Mouse (Mus musculus) embryonic facial prominence, embryonic 10.5 days (tissue): ENCODE data around the gene Ppm1n. TPM values are rescaled to one million over a fixed set of nuclear protein-coding genes. Genes with fewer than 3 reads are reported as not detected.

ENCODE experiments used
- DNase-seq: peaks from one replicate; pipeline ENCODE4 v3.0.0-alpha.2; 2017; ENCODE audit warnings: low spot score
- H3K27ac ChIP-seq: fragments of 300-500 bp; sonication (generic); replicated peaks from 2 replicates; pipeline ENCODE4 v1.5.1; 2016; ENCODE audit warnings: mild to moderate bottlenecking
- H3K27me3 ChIP-seq: fragments of 300-500 bp; sonication (generic); replicated peaks from 2 replicates; pipeline ENCODE4 v1.6.1; 2016; ENCODE audit warnings: low read depth, mild to moderate bottlenecking; ENCODE audit not compliant: poor library complexity, severe bottlenecking
- H3K36me3 ChIP-seq: fragments of 300-500 bp; sonication (generic); replicated peaks from 2 replicates; pipeline ENCODE4 v1.6.1; 2016; ENCODE audit warnings: mild to moderate bottlenecking, moderate library complexity
- H3K4me1 ChIP-seq: fragments of 300-500 bp; sonication (generic); 2 replicates; pipeline ENCODE4 v1.6.1; 2016
- H3K4me3 ChIP-seq: fragments of 300-500 bp; sonication (generic); 2 replicates; pipeline ENCODE4 v1.5.1; 2016; ENCODE audit warnings: mild to moderate bottlenecking, moderate library complexity
- H3K9me3 ChIP-seq: fragments of 300-500 bp; sonication (generic); 2 replicates; pipeline ENCODE4 v1.6.1; 2016; ENCODE audit warnings: mild to moderate bottlenecking
- WGBS: fragments of 180-500 bp; shearing (Covaris S2); methylation state at CpG from one replicate; pipeline ENCODE4 v1.1.7; 2016; 5-methylcytosine and 5-hydroxymethylcytosine counted together
- polyA plus RNA-seq: library from polyadenylated mRNA; unstranded; fragments of >200 nt; fragmentation: Nextera tagmentation; extraction: Ambion mirVana; gene quantifications from 2 replicates; pipeline ENCODE4 v1.2.1, GENCODE M21; 2016

The Ppm1n gene
- 0.25 TPM in 1 of 2 replicates, not detected in the other for polyA plus RNA-seq

DNA sequence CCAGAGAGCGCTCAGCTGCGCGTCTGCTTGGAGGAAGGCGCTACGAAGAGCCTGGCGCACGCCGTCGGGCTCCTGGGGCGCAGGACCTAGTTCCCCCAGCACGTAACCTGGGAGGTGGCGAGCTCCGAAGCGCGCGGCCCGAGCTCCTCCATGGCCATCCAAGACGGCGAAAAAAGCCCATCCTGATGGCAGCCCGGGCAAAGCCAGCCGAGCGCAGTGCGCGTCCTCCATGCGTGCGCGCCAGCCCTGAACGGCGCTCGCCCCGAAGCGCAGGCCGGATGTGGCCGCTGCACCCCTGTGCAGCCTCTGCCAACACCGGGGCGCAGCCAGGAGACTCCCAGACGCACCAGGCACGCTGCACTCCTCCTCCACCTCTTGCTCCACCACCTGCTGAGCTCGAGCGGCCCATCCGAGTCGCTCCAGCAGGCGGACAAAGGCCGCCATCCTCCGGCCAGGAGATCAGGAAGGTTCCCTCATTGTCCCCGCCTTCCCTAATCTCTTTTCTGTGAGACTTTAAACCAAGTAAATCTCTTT lies at the start of gene Ppm1n:
Ppm1n (minus strand) TSS at position 484 of the 534 bp plus-strand sequence.
- H3K36me3 ChIP-seq: no peaks in the 10 kb centered on the region
- H3K27me3 ChIP-seq: peaks cover 81% of the 10 kb centered on the region
- H3K4me1 ChIP-seq: peaks cover 28% of the 10 kb centered on the region
- no peaks in the 10 kb centered on the region for H3K9me3 ChIP-seq
- DNase-seq: peak; percentile 56
- WGBS: under 1% methylated on average over 46 of the region's 46 CpGs
- no peak within 1 kb of the TSS for H3K27ac ChIP-seq
- peak within 1 kb of the TSS; percentile 51 for H3K4me3 ChIP-seq

DNA sequence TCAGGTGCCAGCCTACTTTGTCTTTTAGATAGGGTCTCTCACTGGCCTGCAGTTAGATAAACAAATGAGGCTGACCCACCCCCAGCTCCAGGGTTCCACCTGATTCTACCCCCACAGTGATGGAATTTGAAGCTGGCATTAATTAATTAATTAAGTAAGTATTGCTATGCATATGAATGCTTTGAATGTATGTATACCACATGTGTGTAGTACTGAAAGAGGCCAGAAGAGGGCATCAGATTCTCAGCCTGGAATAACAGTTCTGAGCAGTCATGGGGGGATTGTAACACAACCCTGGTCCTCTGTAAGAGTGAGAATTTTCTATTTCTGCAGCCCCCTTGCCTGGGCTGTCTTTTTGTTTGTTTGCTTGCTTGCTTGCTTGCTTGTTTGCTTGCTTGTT lies 48.6 kb upstream of the Ppm1n start:
- H3K27ac ChIP-seq: no peak overlapping the region
- H3K9me3 ChIP-seq: no peaks in the 10 kb centered on the region
- H3K36me3 ChIP-seq: no peaks in the 10 kb centered on the region
- peaks cover 38% of the 10 kb centered on the region for H3K27me3 ChIP-seq
- H3K4me1 ChIP-seq: peaks cover 32% of the 10 kb centered on the region
- no peak for DNase-seq
- no peak overlapping the region for H3K4me3 ChIP-seq

DNA sequence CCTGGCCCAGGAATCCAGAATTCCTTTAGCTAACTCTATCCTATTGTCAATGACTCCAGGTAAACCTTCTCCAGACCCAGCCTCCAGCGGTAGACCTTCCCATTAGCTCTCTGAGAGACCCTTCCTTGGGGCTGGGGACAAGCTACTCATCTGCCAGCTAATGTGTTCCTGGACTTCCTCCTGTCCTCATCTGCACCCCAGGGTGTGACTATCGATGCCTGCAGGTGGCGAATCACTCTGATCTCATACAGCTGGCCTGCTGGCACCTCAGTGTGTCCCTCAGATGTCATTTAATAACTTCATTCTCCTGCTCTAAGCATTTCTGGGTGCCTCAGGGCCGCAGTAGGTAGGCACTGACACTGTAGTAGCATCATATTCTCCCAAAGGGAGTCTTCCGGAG lies 47.9 kb upstream of the Ppm1n start:
- Histone ChIP-seq H3K27me3 (peaks cover 42% of the 10 kb centered on the region), H3K36me3 (no peaks in the 10 kb centered on the region), H3K4me1 (peaks cover 27% of the 10 kb centered on the region), H3K9me3 (no peaks in the 10 kb centered on the region), H3K27ac (0 out of 2 replicates have a peak overlapping the region, but pooled peaks have one; percentile 78), H3K4me3 (no peak overlapping the region)
- WGBS: 77% methylated on average over 5 of the region's 5 CpGs
- no peak for DNase-seq

DNA sequence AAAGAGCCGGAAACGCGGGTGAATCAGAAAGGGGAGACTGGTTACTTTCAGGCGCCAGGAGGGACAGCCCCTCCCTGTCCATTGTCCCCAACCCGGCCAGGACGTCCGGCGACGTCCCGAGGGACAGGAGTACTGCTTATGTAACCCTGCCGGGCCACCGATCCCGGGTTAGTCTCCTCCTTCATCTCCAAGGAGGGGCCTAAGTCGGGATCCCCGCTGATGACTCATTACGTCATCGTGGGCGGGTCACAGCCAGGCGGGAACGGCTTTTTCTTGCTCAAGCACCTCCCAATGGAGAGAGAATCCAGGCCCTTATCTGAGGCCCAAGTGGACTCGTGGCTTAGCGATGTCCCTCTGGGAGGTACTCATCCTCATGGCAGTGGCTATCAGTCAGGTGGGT lies 47.3 kb upstream of the Ppm1n start:
- H3K27ac ChIP-seq: peak overlapping the region; percentile 78
- peak; percentile 90 for DNase-seq

DNA sequence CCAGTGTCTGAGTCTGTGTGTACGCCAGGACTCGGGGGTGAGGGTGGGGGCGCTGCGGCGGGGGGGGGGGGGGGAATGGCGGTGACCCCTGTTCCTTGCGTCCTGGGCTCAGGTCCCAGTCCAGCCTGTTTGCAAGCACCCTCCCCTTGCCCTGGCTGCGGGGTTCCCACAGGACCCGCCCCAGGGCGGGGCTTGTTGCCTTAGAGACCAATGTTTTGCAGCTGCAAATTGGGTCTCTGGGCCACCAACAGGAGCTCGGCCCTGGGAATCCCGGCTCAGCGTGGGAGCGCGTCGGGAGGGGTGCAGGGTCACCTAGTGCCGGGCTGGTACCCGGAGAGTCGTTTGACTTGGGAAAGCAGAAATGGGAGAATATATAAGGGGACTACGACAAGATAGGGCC lies 46.5 kb upstream of the Ppm1n start:
- WGBS: under 1% methylated on average over 20 of the region's 20 CpGs
- peak overlapping the region; percentile 78 for H3K27ac ChIP-seq

More for the DNA sequence above, 47.3 kb upstream of the Ppm1n start:
- Histone ChIP-seq H3K4me3 (peak overlapping the region; percentile 58), H3K9me3 (no peaks in the 10 kb centered on the region), H3K4me1 (peaks cover 25% of the 10 kb centered on the region), H3K27me3 (peaks cover 42% of the 10 kb centered on the region), H3K36me3 (no peaks in the 10 kb centered on the region)
- under 1% methylated on average over 22 of the region's 22 CpGs for WGBS

GRCm38 (mm10) chr7:19325262-19326199 lies 45.7 kb upstream of the Ppm1n start:
- Histone ChIP-seq H3K27me3 (peaks cover 38% of the 10 kb centered on the region), H3K27ac (peak overlapping the region; percentile 78; the same call in 1 of the 2 replicates), H3K36me3 (no peaks in the 10 kb centered on the region), H3K9me3 (no peaks in the 10 kb centered on the region), H3K4me3 (peak overlapping the region; percentile 58; the same call in 1 of the 2 replicates), H3K4me1 (peaks cover 34% of the 10 kb centered on the region)
- 71% methylated on average over 21 of the region's 21 CpGs for WGBS
- no peak for DNase-seq

More for the DNA sequence above, 46.5 kb upstream of the Ppm1n start:
- Histone ChIP-seq H3K36me3 (no peaks in the 10 kb centered on the region), H3K4me1 (peaks cover 31% of the 10 kb centered on the region), H3K9me3 (no peaks in the 10 kb centered on the region), H3K4me3 (peak overlapping the region; percentile 58), H3K27me3 (peaks cover 40% of the 10 kb centered on the region)
- peak; percentile 93 for DNase-seq

DNA sequence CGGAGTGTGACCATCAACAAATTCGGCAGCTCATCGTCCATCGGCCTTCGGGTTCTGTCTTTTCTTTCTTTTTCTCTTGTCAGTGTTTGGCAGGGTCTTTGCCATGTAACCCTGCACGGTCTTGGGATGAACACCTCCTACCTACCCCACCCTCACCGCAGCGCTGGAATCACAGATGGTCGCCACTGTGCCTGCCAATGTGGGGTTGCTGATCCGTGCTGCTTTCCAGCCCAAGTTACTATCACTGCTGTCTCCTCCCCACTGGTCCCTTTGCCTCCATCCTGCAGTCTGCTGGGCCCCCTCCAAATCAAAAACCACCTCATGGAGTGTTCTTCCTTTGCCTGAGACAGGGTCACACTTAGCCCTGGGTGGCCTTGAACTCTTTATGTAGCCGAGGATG lies 44.4 kb upstream of the Ppm1n start:
- Histone ChIP-seq H3K4me1 (peaks cover 47% of the 10 kb centered on the region), H3K4me3 (no peak overlapping the region), H3K9me3 (no peaks in the 10 kb centered on the region), H3K36me3 (no peaks in the 10 kb centered on the region), H3K27me3 (peaks cover 34% of the 10 kb centered on the region), H3K27ac (no peak overlapping the region)
- DNase-seq: no peak
- WGBS: 85% methylated on average over 11 of the region's 11 CpGs

DNA sequence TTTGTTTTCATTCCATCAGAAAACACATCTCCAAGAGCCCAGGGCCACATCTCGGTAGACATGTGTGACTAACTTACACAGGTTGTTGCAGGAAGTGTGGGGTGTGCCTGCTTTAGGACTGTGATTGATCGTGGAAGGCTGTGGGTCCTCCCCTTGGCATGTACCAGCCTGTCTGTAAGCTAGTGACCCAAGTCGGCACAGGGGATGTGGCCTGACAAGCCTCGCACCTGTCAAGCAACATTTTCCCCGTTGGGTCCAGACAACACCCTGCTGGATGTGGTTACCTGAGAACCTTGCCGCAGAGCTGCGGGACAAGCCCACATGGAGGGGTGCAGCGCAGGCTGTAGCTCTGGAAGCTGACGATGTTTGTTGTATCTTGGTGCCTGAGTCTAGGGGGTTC lies 42.6 kb upstream of the Ppm1n start:
- Histone ChIP-seq H3K4me3 (no peak overlapping the region), H3K36me3 (no peaks in the 10 kb centered on the region), H3K27ac (no peak overlapping the region), H3K27me3 (peaks cover 51% of the 10 kb centered on the region), H3K9me3 (no peaks in the 10 kb centered on the region), H3K4me1 (peaks cover 46% of the 10 kb centered on the region)
- 49% methylated on average over 9 of the region's 9 CpGs for WGBS
- no peak for DNase-seq

DNA sequence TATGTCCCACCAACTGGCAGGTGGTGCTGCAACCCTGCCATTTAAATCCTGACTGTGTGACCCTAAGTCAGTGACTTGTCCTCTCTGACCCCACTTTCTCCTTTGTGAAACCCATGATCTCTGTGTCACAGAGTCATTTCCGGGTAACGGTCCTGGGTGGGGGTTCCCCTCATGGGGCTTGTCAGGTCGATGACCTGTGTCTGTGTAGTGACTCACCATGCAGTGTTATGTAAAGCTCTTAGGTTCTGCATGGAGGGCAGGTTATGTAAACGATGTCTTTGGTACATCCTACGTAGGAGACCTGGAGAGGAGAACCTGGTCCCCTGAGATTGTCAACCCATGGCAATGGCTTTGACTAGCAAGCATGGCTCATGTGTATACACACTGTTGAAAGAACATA lies 41.6 kb upstream of the Ppm1n start:
- H3K9me3 ChIP-seq: no peaks in the 10 kb centered on the region
- H3K27me3 ChIP-seq: peaks cover 61% of the 10 kb centered on the region
- DNase-seq: no peak
- H3K36me3 ChIP-seq: no peaks in the 10 kb centered on the region
- WGBS: 67% methylated on average over 5 of the region's 5 CpGs
- peaks cover 39% of the 10 kb centered on the region for H3K4me1 ChIP-seq
- H3K4me3 ChIP-seq: no peak overlapping the region
- H3K27ac ChIP-seq: no peak overlapping the region

DNA sequence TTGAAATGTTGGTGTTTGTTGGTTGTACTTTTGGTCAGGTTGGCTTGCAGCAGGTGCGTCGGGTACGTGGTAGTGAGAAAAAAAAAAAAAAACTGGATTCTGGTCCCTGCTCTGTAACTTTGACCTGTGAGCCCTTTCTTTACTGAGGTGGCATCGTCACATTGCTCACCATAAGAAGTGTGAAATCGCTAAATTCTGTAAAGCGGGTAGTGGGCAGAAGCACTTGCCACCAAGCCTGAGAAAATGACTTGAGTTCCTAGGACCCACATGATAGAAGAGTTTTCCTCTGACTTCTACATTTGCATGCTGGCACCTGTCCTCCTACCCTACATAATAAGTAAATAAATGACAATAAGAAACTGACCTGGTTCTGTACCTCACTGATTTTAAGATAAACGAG lies 40.8 kb upstream of the Ppm1n start:
- peaks cover 32% of the 10 kb centered on the region for H3K4me1 ChIP-seq
- peak overlapping the region; percentile 64 for H3K4me3 ChIP-seq
- H3K27me3 ChIP-seq: peaks cover 69% of the 10 kb centered on the region
- no peaks in the 10 kb centered on the region for H3K36me3 ChIP-seq
- WGBS: 46% methylated on average over 7 of the region's 7 CpGs
- peak overlapping the region; percentile 76 for H3K27ac ChIP-seq
- no peaks in the 10 kb centered on the region for H3K9me3 ChIP-seq
- DNase-seq: no peak

DNA sequence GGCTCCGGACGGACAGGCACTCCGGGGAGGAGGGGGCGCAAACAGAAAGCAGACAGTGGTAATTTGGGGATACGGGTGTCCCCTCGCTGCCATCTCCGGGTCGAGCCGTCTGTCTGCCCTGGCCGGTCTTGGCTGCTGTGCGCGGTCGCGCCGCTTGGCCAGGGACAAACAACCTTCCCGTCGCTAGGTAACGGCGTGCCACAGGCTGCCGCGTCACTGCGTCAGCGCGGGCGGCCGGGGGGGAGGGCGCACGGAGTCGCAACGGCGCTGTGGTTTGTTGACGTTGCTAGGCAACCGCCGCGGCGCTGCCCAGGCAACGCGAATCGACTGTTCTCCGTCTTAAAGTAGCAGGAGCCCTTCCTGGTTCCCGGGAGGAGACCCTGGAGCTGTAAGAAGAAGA lies 40.0 kb upstream of the Ppm1n start:
- H3K9me3 ChIP-seq: no peaks in the 10 kb centered on the region
- peaks cover 31% of the 10 kb centered on the region for H3K4me1 ChIP-seq
- WGBS: under 1% methylated on average over 41 of the region's 41 CpGs
- peak; percentile 98 for DNase-seq
- peaks cover 77% of the 10 kb centered on the region for H3K27me3 ChIP-seq
- H3K4me3 ChIP-seq: peak overlapping the region; percentile 64
- peak overlapping the region; percentile 76 for H3K27ac ChIP-seq
- no peaks in the 10 kb centered on the region for H3K36me3 ChIP-seq

- H3K4me3 ChIP-seq: peak overlapping the region; percentile 64
- peaks cover 79% of the 10 kb centered on the region for H3K27me3 ChIP-seq
- no peaks in the 10 kb centered on the region for H3K36me3 ChIP-seq
- no peak for DNase-seq
- peak overlapping the region; percentile 76 for H3K27ac ChIP-seq
- peaks cover 31% of the 10 kb centered on the region for H3K4me1 ChIP-seq
- no peaks in the 10 kb centered on the region for H3K9me3 ChIP-seq
- WGBS: 16% methylated on average over 9 of the region's 9 CpGs
Observed at GRCm38 (mm10) chr7:19319458-19319857, 39.6 kb upstream of the Ppm1n start.

- 81% methylated on average over 7 of the region's 7 CpGs for WGBS
- H3K4me1 ChIP-seq: peaks cover 31% of the 10 kb centered on the region
- H3K27me3 ChIP-seq: peaks cover 79% of the 10 kb centered on the region
- H3K9me3 ChIP-seq: no peaks in the 10 kb centered on the region
- no peak overlapping the region for H3K27ac ChIP-seq
- no peaks in the 10 kb centered on the region for H3K36me3 ChIP-seq
- H3K4me3 ChIP-seq: no peak overlapping the region
- DNase-seq: no peak
Observed at GRCm38 (mm10) chr7:19318676-19319075, 38.8 kb upstream of the Ppm1n start.
